ENCODE assay signal across 29 mouse cellular contexts in the genomic region with DNA sequence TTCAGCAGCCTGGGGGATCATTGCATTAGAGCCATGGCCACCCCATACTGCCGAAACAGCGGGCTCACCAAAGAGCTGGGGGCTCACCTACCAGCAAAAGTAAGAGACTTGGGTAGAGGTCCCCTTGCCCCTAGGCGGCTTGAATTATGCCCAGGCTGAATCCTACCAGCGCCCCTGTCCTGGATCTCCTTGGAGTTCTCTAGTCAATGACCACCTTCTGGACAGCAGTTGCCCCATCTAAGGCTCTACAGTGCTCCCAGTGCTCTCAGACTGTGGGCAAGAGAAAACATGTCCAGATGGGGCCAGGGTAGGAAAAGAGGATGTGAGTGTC. TPM values are rescaled to one million over a fixed set of nuclear protein-coding genes. Genes with fewer than 3 reads are reported as not detected.
DNase-seq lines count a peak whose midpoint lies in the region; ATAC-seq and TF ChIP-seq lines count a peak whose summit lies in the region.
"Had no signal": no experiment of that assay in that cellular context is flagged by ENCODE, and none has a peak within 500 bp of the region (broad histone marks: within the 10 kb centered on the region; RNA-seq: fewer than 3 reads in every experiment).

No protein-coding gene starts in this region.

- H3K27ac ChIP-seq in hindbrain, embryonic 13.5 days: no peak overlapping the region
- H3K27ac ChIP-seq in hindbrain, embryonic 12.5 days: no peak overlapping the region
- no peak overlapping the region for H3K27ac ChIP-seq in neural tube, embryonic 13.5 days (replicated peaks)
- H3K27ac ChIP-seq: embryonic facial prominence, embryonic 13.5 days; forebrain, embryonic 13.5 days; heart, adult 2 months; hindbrain, postnatal 0 days; liver, embryonic 15.5 days; lung, embryonic 15.5 days; stomach, postnatal 0 days had no signal

- no peak for DNase-seq in lung, postnatal 4 days
- no peak for DNase-seq in cerebellum, adult 8-10 months
- DNase-seq: adrenal gland, postnatal 10 days; cerebellum, adult 2 months; gastrocnemius, postnatal 14 days; heart, postnatal 36 days; kidney, adult 9 months; liver; thymus, adult 2 months; thymus, postnatal 4 days had no signal

- H3K36me3 ChIP-seq in hindbrain, embryonic 13.5 days: no peaks in the 10 kb centered on the region
- no peaks in the 10 kb centered on the region for H3K36me3 ChIP-seq in hindbrain, embryonic 12.5 days
- H3K36me3 ChIP-seq in E14TG2a.4 (ENCODE audit: insufficient read depth, low read length): no peaks in the 10 kb centered on the region
- H3K36me3 ChIP-seq in neural tube, embryonic 13.5 days: no peaks in the 10 kb centered on the region
- H3K36me3 ChIP-seq: embryonic facial prominence, embryonic 13.5 days; liver, embryonic 15.5 days; lung, embryonic 15.5 days had no signal

- peaks cover 96% of the 10 kb centered on the region for H3K27me3 ChIP-seq in hindbrain, embryonic 13.5 days
- H3K27me3 ChIP-seq in hindbrain, embryonic 12.5 days: peaks cover 98% of the 10 kb centered on the region
- H3K27me3 ChIP-seq in E14TG2a.4 (ENCODE audit: insufficient read depth, low read length): peaks cover 92% of the 10 kb centered on the region
- peaks cover 98% of the 10 kb centered on the region for H3K27me3 ChIP-seq in neural tube, embryonic 13.5 days

- no peak for ATAC-seq in hindbrain, embryonic 13.5 days (ENCODE audit: low FRiP score)
- no peak for ATAC-seq in hindbrain, embryonic 12.5 days (ENCODE audit: low FRiP score)
- peak; percentile 78 for ATAC-seq in granulocyte monocyte progenitor cell, adult 5-6 weeks (replicated peaks; ENCODE audit: poor library complexity, severe bottlenecking)
- no peak for ATAC-seq in neural tube, embryonic 13.5 days (ENCODE audit: low read depth)
- ATAC-seq: forebrain, embryonic 13.5 days; hindbrain, postnatal 0 days; intestine, embryonic 16.5 days had no signal

- no peak overlapping the region; the same call in 1 of the 2 replicates for H3K4me3 ChIP-seq in hindbrain, embryonic 13.5 days
- H3K4me3 ChIP-seq in hindbrain, embryonic 12.5 days: no peak overlapping the region
- H3K4me3 ChIP-seq in E14TG2a.4 (replicated peaks; ENCODE audit: low read length): peak overlapping the region; percentile 27
- peak overlapping the region; percentile 10; the same call in 1 of the 2 replicates for H3K4me3 ChIP-seq in neural tube, embryonic 13.5 days
- H3K4me3 ChIP-seq: erythroblast, embryonic 14.5 days; forebrain, embryonic 13.5 days; heart, adult 2 months; liver, embryonic 15.5 days; lung, embryonic 15.5 days had no signal

- peaks cover 50% of the 10 kb centered on the region for H3K4me1 ChIP-seq in hindbrain, embryonic 13.5 days (replicated peaks)
- H3K4me1 ChIP-seq in hindbrain, embryonic 12.5 days: peaks cover 10% of the 10 kb centered on the region
- H3K4me1 ChIP-seq in E14TG2a.4 (replicated peaks; ENCODE audit: low read depth, low read length): peaks cover 38% of the 10 kb centered on the region
- H3K4me1 ChIP-seq in neural tube, embryonic 13.5 days (replicated peaks): peaks cover 63% of the 10 kb centered on the region
- H3K4me1 ChIP-seq: forebrain, embryonic 13.5 days; liver, embryonic 15.5 days had no signal

- 10% methylated on average over 4 of the region's 4 CpGs for WGBS in hindbrain, embryonic 13.5 days
- WGBS in hindbrain, embryonic 12.5 days: 5% methylated on average over 4 of the region's 4 CpGs
- WGBS in neural tube, embryonic 13.5 days: 6% methylated on average over 4 of the region's 4 CpGs

- no peak for TF ChIP-seq CTCF in E14TG2a.4 (conservative IDR thresholded peaks at IDR 0.05; ENCODE audit: low read length)

- peak overlapping the region; percentile 31 for H3K4me2 ChIP-seq in hindbrain, embryonic 13.5 days
- no peak overlapping the region for H3K4me2 ChIP-seq in hindbrain, embryonic 12.5 days (replicated peaks)
- peak overlapping the region; percentile 45 for H3K4me2 ChIP-seq in neural tube, embryonic 13.5 days
- H3K4me2 ChIP-seq: forebrain, embryonic 13.5 days; liver, embryonic 15.5 days had no signal

- H3K9me3 ChIP-seq in hindbrain, embryonic 13.5 days: no peaks in the 10 kb centered on the region
- no peaks in the 10 kb centered on the region for H3K9me3 ChIP-seq in hindbrain, embryonic 12.5 days (replicated peaks)
- peaks cover 17% of the 10 kb centered on the region for H3K9me3 ChIP-seq in E14TG2a.4 (ENCODE audit: low read length)
- no peaks in the 10 kb centered on the region for H3K9me3 ChIP-seq in neural tube, embryonic 13.5 days
- H3K9me3 ChIP-seq: embryonic facial prominence, embryonic 13.5 days; forebrain, embryonic 13.5 days; liver, embryonic 15.5 days; lung, embryonic 15.5 days had no signal

- no peak overlapping the region for H3K9ac ChIP-seq in hindbrain, embryonic 13.5 days
- H3K9ac ChIP-seq in hindbrain, embryonic 12.5 days: no peak overlapping the region
- H3K9ac ChIP-seq in neural tube, embryonic 13.5 days: peak overlapping the region; percentile 49; the same call in 1 of the 2 replicates
- H3K9ac ChIP-seq: embryonic facial prominence, embryonic 13.5 days; forebrain, embryonic 13.5 days; liver, embryonic 15.5 days; lung, embryonic 15.5 days had no signal

RNA-seq across cellular contexts. Expression of a gene that starts 6.4 kb away (rescaled TPM):
- 9.5 and 11.8 TPM in 2 replicates for polyA plus RNA-seq in hindbrain, embryonic 13.5 days (2015; fragmentation: Nextera tagmentation; extraction: Ambion mirVana)
- polyA plus RNA-seq in hindbrain, embryonic 12.5 days (2016; fragmentation: Nextera tagmentation; extraction: Ambion mirVana): 10.8 and 18.8 TPM in 2 replicates
- not detected in 2 replicates for total RNA-seq in granulocyte monocyte progenitor cell, adult 5-6 weeks (2014; fragmentation: Nextera tagmentation)
- total RNA-seq in granulocyte monocyte progenitor cell, adult 5-6 weeks (2017): not detected in 2 replicates
- 16.0 and 16.9 TPM in 2 replicates for polyA plus RNA-seq in neural tube, embryonic 13.5 days (2015; fragmentation: Nextera tagmentation; extraction: Ambion mirVana)
- total RNA-seq: left cerebral cortex, adult 18-20 months; left cerebral cortex, postnatal 36 days had no signal
- polyA plus RNA-seq: erythroblast, embryonic 14.5 days; forebrain, embryonic 13.5 days; frontal cortex, adult 2 months; heart, adult 2 months; heart, embryonic 14.5 days; intestine, embryonic 16.5 days; liver, embryonic 15.5 days; lung, embryonic 15.5 days; small intestine, adult 2 months; stomach, postnatal 0 days; thymus, adult 2 months had no signal

Comparison
In these comparisons a context has a peak if more than half of its experiments do, and no peak if none do; other contexts are left out.
1. H3K4me3 ChIP-seq: peak in E14TG2a.4 (single experiment) and neural tube, embryonic 13.5 days (single experiment); none in hindbrain, embryonic 13.5 days (single experiment) and hindbrain, embryonic 12.5 days (single experiment).